Mouse (Mus musculus): ENCODE results near the gene Pak1.

Gene Pak1

GRCm38 (mm10) chr7:97788190-97788668, at the start of gene Pak1:
Pak1 (plus strand) TSS chr7:97788541.
- no peak for DNase-seq (ENCODE audit: low read depth)

- DNase-seq (ENCODE audit: low read depth) = no peak
These were observed 47.4 kb upstream of the Pak1 start for GRCm38 (mm10) chr7:97740948-97741347.

GRCm38 (mm10) chr7:97741756-97742291, 46.5 kb upstream of the Pak1 start:
- no peak for DNase-seq (ENCODE audit: low read depth)

- no peak for DNase-seq (ENCODE audit: low read depth)
These were observed 43.0 kb upstream of the Pak1 start for GRCm38 (mm10) chr7:97745299-97745698.

GRCm38 (mm10) chr7:97747176-97747707, 41.1 kb upstream of the Pak1 start:
- no peak for DNase-seq (ENCODE audit: low read depth)

- peak; percentile 70 for DNase-seq (ENCODE audit: low read depth)
These were observed 40.4 kb upstream of the Pak1 start for GRCm38 (mm10) chr7:97747787-97748497.

- no peak for DNase-seq (ENCODE audit: low read depth)
These were observed 39.7 kb upstream of the Pak1 start for GRCm38 (mm10) chr7:97748527-97749206.

GRCm38 (mm10) chr7:97749207-97750190, 38.8 kb upstream of the Pak1 start:
- no peak for DNase-seq (ENCODE audit: low read depth)

- no peak for DNase-seq (ENCODE audit: low read depth)
These were observed 31.1 kb upstream of the Pak1 start for GRCm38 (mm10) chr7:97756967-97757881.

GRCm38 (mm10) chr7:97764591-97764990, 23.8 kb upstream of the Pak1 start:
- no peak for DNase-seq (ENCODE audit: low read depth)

- peak; percentile 66 for DNase-seq (ENCODE audit: low read depth)
These were observed 23.0 kb upstream of the Pak1 start for GRCm38 (mm10) chr7:97765181-97765962.

- DNase-seq (ENCODE audit: low read depth) = no peak
These were observed 22.4 kb upstream of the Pak1 start for GRCm38 (mm10) chr7:97765963-97766347.

- no peak for DNase-seq (ENCODE audit: low read depth)
These were observed 21.8 kb upstream of the Pak1 start for GRCm38 (mm10) chr7:97766406-97767166.

GRCm38 (mm10) chr7:97767841-97768240, 20.5 kb upstream of the Pak1 start:
- no peak for DNase-seq (ENCODE audit: low read depth)

- no peak for DNase-seq (ENCODE audit: low read depth)
These were observed 19.3 kb upstream of the Pak1 start for GRCm38 (mm10) chr7:97769020-97769419.

GRCm38 (mm10) chr7:97770841-97771620, 17.3 kb upstream of the Pak1 start:
- DNase-seq (ENCODE audit: low read depth) = no peak

- DNase-seq (ENCODE audit: low read depth) = no peak
These were observed 13.0 kb upstream of the Pak1 start for GRCm38 (mm10) chr7:97775380-97775779.

GRCm38 (mm10) chr7:97775923-97776322, 12.4 kb upstream of the Pak1 start:
- DNase-seq (ENCODE audit: low read depth) = no peak

Data from fibroblast of lung, adult 2 months (primary cell).